Mouse (Mus musculus): ENCODE measurements around the gene Usp8. TPM values are rescaled to one million over a fixed set of nuclear protein-coding genes. Genes with fewer than 3 reads are reported as not detected.
A peak's percentile ranks its signal among the peaks of the same experiment; 100 is the strongest.

Usp8 gene
- polyA plus RNA-seq, 1 experiment from 2014 or later, result 28.9 TPM

- WGBS, result 94% methylated on average over 1 of the region's 1 CpGs
- H3K9me3 ChIP-seq (replicated peaks), result peaks cover 4% of the 10 kb centered on the region; the same call in 1 of the 2 replicates
- H3K4me1 ChIP-seq, result no peaks in the 10 kb centered on the region
- no peak overlapping the region for H3K27ac ChIP-seq
- peaks cover 29% of the 10 kb centered on the region for H3K36me3 ChIP-seq (ENCODE audit: poor library complexity, severe bottlenecking)
- no peak overlapping the region for H3K4me2 ChIP-seq
- no peak overlapping the region for H3K9ac ChIP-seq
- no peak overlapping the region for H3K4me3 ChIP-seq
- no peaks in the 10 kb centered on the region for H3K27me3 ChIP-seq
- no peak for ATAC-seq
These were observed 24.2 kb upstream of the Usp8 start for GRCm38 (mm10) chr2:126682937-126683336.

DNA sequence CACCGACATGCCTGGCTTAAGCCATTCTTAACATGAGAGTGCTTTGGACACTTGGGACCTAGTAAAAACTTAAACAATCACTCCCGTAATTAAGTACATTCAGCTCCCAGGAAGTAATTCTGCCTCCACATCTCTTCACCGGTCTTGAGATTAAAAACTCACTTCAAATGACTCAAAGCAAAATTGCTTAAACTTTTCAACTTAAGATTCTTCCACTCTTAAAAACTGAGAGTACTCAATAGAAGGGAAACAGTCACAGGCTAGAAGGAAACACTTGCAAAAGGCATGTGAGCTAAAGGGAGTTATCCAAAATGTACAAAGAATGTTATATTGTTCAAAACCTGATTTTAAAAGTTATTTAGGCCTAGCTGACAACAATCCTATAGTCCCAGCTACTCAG is 15.8 kb upstream of the Usp8 start:
- no peak for ATAC-seq
- 87% methylated on average over 3 of the region's 3 CpGs for WGBS
- H3K27me3 ChIP-seq, result no peaks in the 10 kb centered on the region
- no peak overlapping the region for H3K9ac ChIP-seq
- H3K4me3 ChIP-seq, result no peak overlapping the region
- no peak overlapping the region for H3K27ac ChIP-seq
- no peaks in the 10 kb centered on the region for H3K4me1 ChIP-seq
- no peaks in the 10 kb centered on the region for H3K36me3 ChIP-seq (ENCODE audit: poor library complexity, severe bottlenecking)
- H3K4me2 ChIP-seq, result no peak overlapping the region
- H3K9me3 ChIP-seq (replicated peaks), result no peaks in the 10 kb centered on the region

DNA sequence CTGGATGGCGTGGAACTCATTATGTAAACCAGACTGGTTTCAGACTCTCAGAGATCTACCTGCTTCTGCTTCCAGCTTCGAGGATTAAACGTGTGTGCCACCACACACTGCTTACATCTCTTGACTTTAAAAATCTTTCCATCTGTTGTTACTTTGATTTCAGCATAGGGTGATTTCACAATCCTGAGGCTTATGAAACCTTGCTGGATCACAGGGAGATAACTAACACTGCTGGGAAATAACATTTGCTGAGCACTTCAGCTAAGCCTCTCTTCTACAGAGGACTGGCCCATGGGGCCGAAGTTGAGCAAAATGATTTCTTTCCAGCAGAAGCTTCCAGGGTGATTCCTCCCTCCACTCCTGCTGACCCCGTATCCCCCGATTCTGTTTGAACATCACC is 11.8 kb upstream of the Usp8 start:
- Histone ChIP-seq H3K27me3 (no peaks in the 10 kb centered on the region), H3K4me3 (no peak overlapping the region), H3K9ac (no peak overlapping the region), H3K4me2 (no peak overlapping the region), H3K9me3 (replicated peaks) (no peaks in the 10 kb centered on the region), H3K27ac (no peak overlapping the region), H3K36me3 (ENCODE audit: poor library complexity, severe bottlenecking) (no peaks in the 10 kb centered on the region), H3K4me1 (no peaks in the 10 kb centered on the region)
- ATAC-seq, result no peak
- 86% methylated on average over 6 of the region's 6 CpGs for WGBS

- ATAC-seq, result no peak; the same call in 1 of the 2 replicates
These were observed 281 bp downstream of the Usp8 start for GRCm38 (mm10) chr2:126707438-126707779.

DNA sequence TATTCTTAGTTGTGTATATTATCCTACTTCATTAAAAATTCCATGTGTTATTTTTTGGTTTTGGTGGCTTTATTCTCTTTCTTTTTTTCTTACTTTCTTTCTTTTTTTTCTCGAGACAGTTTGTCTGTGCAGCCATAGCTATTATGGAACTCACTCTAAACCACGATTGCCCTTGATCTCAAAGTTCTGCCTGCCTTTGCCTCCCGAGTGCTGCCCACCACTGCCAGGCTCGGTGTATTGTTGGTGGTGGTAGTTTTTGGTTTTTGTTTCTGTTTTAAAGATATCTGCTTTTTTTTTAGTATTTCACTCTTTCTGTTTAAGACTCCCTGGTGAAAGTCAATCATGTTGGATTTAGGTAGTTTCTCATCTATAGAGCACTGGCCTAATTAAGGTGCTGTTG is 1.2 kb downstream of the Usp8 start:
- 85% methylated on average over 4 of the region's 4 CpGs for WGBS
- Histone ChIP-seq H3K4me2 (peak overlapping the region; percentile 74), H3K36me3 (ENCODE audit: poor library complexity, severe bottlenecking) (no peaks in the 10 kb centered on the region), H3K9me3 (replicated peaks) (no peaks in the 10 kb centered on the region), H3K4me1 (peaks cover 11% of the 10 kb centered on the region), H3K27me3 (peaks cover 13% of the 10 kb centered on the region), H3K9ac (peak overlapping the region; percentile 93; the same call in 1 of the 2 replicates), H3K27ac (no peak overlapping the region), H3K4me3 (peak overlapping the region; percentile 91; the same call in 1 of the 2 replicates)
- ATAC-seq, result no peak

More at GRCm38 (mm10) chr2:126707438-126707779, 281 bp downstream of the Usp8 start:
- Histone ChIP-seq H3K4me3 (peak overlapping the region; percentile 91), H3K4me2 (peak overlapping the region; percentile 74), H3K27ac (peak overlapping the region; percentile 86), H3K9me3 (replicated peaks) (no peaks in the 10 kb centered on the region), H3K4me1 (peaks cover 11% of the 10 kb centered on the region), H3K9ac (peak overlapping the region; percentile 93), H3K36me3 (ENCODE audit: poor library complexity, severe bottlenecking) (no peaks in the 10 kb centered on the region), H3K27me3 (peaks cover 17% of the 10 kb centered on the region)
- under 1% methylated on average over 23 of the region's 23 CpGs for WGBS

DNA sequence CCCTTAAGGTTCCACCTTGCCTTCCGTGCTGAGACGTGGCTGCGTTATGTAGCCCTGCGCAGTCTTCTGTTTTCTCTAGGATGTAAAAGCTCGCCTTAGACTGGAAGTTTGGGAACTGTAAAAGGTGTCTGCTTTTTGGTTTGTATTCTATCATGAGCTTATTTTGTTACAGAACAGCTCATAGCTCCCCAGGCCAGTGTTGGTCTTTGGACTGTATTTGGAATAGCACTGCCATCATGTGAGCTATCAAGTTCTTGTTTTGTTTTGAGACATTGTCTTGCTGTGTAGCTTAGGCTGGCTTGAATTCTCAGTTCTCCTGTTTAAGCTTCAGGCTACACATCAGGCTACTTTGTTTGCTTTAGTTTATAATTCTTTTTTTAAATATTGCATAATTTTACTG is 5.4 kb downstream of the Usp8 start:
- no peak for ATAC-seq
- WGBS, result 93% methylated on average over 5 of the region's 5 CpGs

DNA sequence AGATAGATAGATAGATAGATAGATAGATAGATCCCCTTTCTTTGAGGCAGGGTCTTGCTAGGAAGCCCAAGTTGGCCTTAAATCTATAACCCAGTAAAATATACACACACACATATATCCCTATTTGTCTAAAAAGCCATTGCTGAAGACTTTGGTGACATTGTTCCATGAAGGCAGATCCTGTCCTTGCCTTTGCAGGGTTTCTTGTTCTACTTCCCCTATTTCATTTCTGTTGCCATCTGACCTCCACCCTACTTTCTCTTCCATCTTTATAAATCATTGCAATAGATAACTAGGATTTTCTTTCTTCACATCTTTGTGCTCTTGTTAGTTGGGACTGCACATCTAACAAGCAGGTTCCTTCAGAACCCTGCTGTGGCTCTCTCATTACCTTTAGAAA is 5.8 kb downstream of the Usp8 start:
- H3K4me3 ChIP-seq, result no peak overlapping the region
- H3K9me3 ChIP-seq (replicated peaks), result no peaks in the 10 kb centered on the region
- no peaks in the 10 kb centered on the region for H3K27me3 ChIP-seq
- no peak for ATAC-seq
- H3K36me3 ChIP-seq (ENCODE audit: poor library complexity, severe bottlenecking), result no peaks in the 10 kb centered on the region
- no peak overlapping the region for H3K9ac ChIP-seq
- H3K27ac ChIP-seq, result no peak overlapping the region
- H3K4me2 ChIP-seq, result no peak overlapping the region
- peaks cover 8% of the 10 kb centered on the region for H3K4me1 ChIP-seq

More for the DNA sequence above, 5.4 kb downstream of the Usp8 start:
- no peak overlapping the region for H3K27ac ChIP-seq
- H3K9me3 ChIP-seq (replicated peaks), result no peaks in the 10 kb centered on the region
- H3K36me3 ChIP-seq (ENCODE audit: poor library complexity, severe bottlenecking), result no peaks in the 10 kb centered on the region
- H3K4me3 ChIP-seq, result no peak overlapping the region
- no peaks in the 10 kb centered on the region for H3K27me3 ChIP-seq
- no peak overlapping the region for H3K9ac ChIP-seq
- peaks cover 11% of the 10 kb centered on the region for H3K4me1 ChIP-seq
- H3K4me2 ChIP-seq, result no peak overlapping the region

DNA sequence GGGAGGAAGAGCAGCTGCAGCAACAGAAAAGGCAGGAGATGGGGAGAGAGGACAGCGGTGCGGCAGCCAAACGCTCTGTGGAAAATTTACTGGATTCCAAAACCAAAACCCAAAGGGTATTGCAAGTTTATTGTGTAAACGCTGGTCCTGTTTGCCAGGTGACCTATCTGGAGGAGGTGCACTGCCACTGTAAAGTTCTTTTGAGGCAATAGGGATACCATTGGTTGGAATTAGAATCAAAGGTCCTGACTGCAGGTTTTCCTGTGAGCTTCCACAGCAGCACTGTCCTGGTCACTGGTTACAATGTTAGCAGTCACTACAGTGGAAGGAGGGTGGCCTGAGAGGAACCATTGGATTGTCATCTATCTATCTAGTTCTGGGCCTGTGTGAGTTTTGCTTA is 22.1 kb downstream of the Usp8 start:
- no peak overlapping the region for H3K9ac ChIP-seq
- H3K27me3 ChIP-seq, result no peaks in the 10 kb centered on the region
- no peaks in the 10 kb centered on the region for H3K4me1 ChIP-seq
- no peak overlapping the region for H3K27ac ChIP-seq
- H3K4me2 ChIP-seq, result no peak overlapping the region
- H3K36me3 ChIP-seq (ENCODE audit: poor library complexity, severe bottlenecking), result peaks cover 66% of the 10 kb centered on the region
- ATAC-seq, result no peak
- H3K4me3 ChIP-seq, result no peak overlapping the region
- H3K9me3 ChIP-seq (replicated peaks), result no peaks in the 10 kb centered on the region
- over 99% methylated on average over 4 of the region's 4 CpGs for WGBS

DNA sequence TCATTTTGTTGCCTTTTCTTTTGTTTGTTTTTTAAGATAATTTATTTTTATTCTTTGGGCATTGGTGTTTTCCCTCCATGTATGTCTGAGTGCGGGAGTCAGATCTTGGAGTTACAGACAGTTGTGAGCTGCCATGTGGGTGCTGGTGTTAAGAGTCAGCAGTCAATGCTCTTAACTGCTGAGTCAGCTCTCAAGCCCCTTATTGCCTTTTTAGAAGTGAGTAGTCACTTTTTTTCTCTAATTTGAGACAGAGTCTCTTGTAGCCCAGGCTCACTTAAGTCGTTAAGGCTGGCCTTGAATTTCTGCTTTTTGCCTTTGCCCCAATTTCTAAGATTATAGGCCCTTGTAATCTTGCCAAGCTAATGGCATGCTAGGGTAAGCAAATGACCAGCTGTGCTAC is 23.4 kb downstream of the Usp8 start:
- no peak overlapping the region for H3K4me2 ChIP-seq
- no peaks in the 10 kb centered on the region for H3K9me3 ChIP-seq (replicated peaks)
- H3K4me1 ChIP-seq, result no peaks in the 10 kb centered on the region
- H3K27me3 ChIP-seq, result no peaks in the 10 kb centered on the region
- WGBS, result 89% methylated on average over 2 of the region's 2 CpGs
- no peak for ATAC-seq
- H3K36me3 ChIP-seq (ENCODE audit: poor library complexity, severe bottlenecking), result peaks cover 78% of the 10 kb centered on the region
- no peak overlapping the region for H3K4me3 ChIP-seq
- no peak overlapping the region for H3K27ac ChIP-seq
- H3K9ac ChIP-seq, result no peak overlapping the region

- Histone ChIP-seq H3K4me3 (no peak overlapping the region), H3K4me1 (no peaks in the 10 kb centered on the region), H3K27ac (no peak overlapping the region), H3K4me2 (no peak overlapping the region), H3K27me3 (no peaks in the 10 kb centered on the region), H3K36me3 (ENCODE audit: poor library complexity, severe bottlenecking) (peaks cover 76% of the 10 kb centered on the region), H3K9ac (no peak overlapping the region), H3K9me3 (replicated peaks) (no peaks in the 10 kb centered on the region)
- peak; percentile 96; the same call in 1 of the 2 replicates for ATAC-seq
- WGBS, result 91% methylated on average over 6 of the region's 6 CpGs
These were observed 28.4 kb downstream of the Usp8 start for GRCm38 (mm10) chr2:126735339-126736073.

GRCm38 (mm10) chr2:126740314-126740713 is 33.2 kb downstream of the Usp8 start:
- no peak overlapping the region for H3K9ac ChIP-seq
- no peak overlapping the region for H3K4me3 ChIP-seq
- no peaks in the 10 kb centered on the region for H3K9me3 ChIP-seq (replicated peaks)
- no peaks in the 10 kb centered on the region for H3K27me3 ChIP-seq
- H3K4me2 ChIP-seq, result no peak overlapping the region
- H3K4me1 ChIP-seq, result no peaks in the 10 kb centered on the region
- ATAC-seq, result no peak
- H3K27ac ChIP-seq, result no peak overlapping the region
- 79% methylated on average over 2 of the region's 2 CpGs for WGBS
- peaks cover 74% of the 10 kb centered on the region for H3K36me3 ChIP-seq (ENCODE audit: poor library complexity, severe bottlenecking)

DNA sequence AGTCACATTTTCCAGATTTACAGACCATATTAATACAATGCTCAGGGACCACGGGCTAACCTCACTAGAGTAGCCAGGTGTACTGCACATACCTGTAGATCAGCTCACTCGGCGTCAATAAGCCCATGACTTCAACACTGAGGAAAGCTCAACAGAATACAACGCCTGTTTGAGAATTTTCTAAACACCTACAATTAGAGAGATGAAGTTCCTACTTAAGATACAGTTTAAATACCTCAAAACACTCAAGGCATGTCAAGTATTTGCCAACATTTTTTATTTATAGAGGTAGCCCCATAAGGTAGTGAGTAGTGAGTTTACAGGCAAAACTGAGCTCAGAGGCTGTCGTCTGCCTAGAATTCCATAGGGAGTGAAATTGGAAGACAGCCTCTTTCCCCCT is 36.3 kb downstream of the Usp8 start:
- no peak overlapping the region for H3K4me3 ChIP-seq
- ATAC-seq, result no peak
- H3K27me3 ChIP-seq, result no peaks in the 10 kb centered on the region
- WGBS, result 94% methylated on average over 5 of the region's 5 CpGs
- H3K36me3 ChIP-seq (ENCODE audit: poor library complexity, severe bottlenecking), result peaks cover 76% of the 10 kb centered on the region
- H3K9me3 ChIP-seq (replicated peaks), result no peaks in the 10 kb centered on the region
- no peak overlapping the region for H3K4me2 ChIP-seq
- H3K9ac ChIP-seq, result no peak overlapping the region
- no peaks in the 10 kb centered on the region for H3K4me1 ChIP-seq
- no peak overlapping the region for H3K27ac ChIP-seq

GRCm38 (mm10) chr2:126755664-126756063 is 48.5 kb downstream of the Usp8 start:
- no peak overlapping the region for H3K27ac ChIP-seq
- H3K9ac ChIP-seq, result no peak overlapping the region
- no peaks in the 10 kb centered on the region for H3K4me1 ChIP-seq
- no peak overlapping the region for H3K4me2 ChIP-seq
- no peak for ATAC-seq
- H3K27me3 ChIP-seq, result no peaks in the 10 kb centered on the region
- 98% methylated on average over 6 of the region's 6 CpGs for WGBS
- peaks cover 93% of the 10 kb centered on the region for H3K36me3 ChIP-seq (ENCODE audit: poor library complexity, severe bottlenecking)
- no peaks in the 10 kb centered on the region for H3K9me3 ChIP-seq (replicated peaks)
- H3K4me3 ChIP-seq, result no peak overlapping the region
